Mouse (Mus musculus) kidney, embryonic 14.5 days (tissue): ENCODE results near the gene 4921524J17Rik. TPM values are rescaled to one million over a fixed set of nuclear protein-coding genes. Genes with fewer than 3 reads are reported as not detected.
A peak's percentile ranks its signal among the peaks of the same experiment; 100 is the strongest.

ENCODE experiments used
- ATAC-seq: fragments of 200-750 bp; cut with Nextera tagmentation; 2 replicates; pipeline ENCODE4 v1.8.0; 2017; ENCODE audit warnings: moderate number of reproducible peaks, mild to moderate bottlenecking, moderate TSS enrichment, moderate library complexity; ENCODE audit not compliant: low FRiP score, low TSS enrichment
- H3K27ac ChIP-seq: fragments of 300-500 bp; sonication (generic); 2 replicates; pipeline ENCODE4 v1.5.1; 2014; ENCODE audit warnings: low read depth, mild to moderate bottlenecking, low read length, moderate library complexity, mixed read lengths
- H3K27me3 ChIP-seq: fragments of 300-500 bp; sonication (generic); 2 replicates; pipeline ENCODE4 v1.6.1; 2014; ENCODE audit warnings: mild to moderate bottlenecking, low read length; ENCODE audit not compliant: control insufficient read depth, insufficient read depth
- H3K36me3 ChIP-seq: fragments of 300-500 bp; sonication (generic); 2 replicates; pipeline ENCODE4 v1.6.1; 2014; ENCODE audit warnings: low read length, mixed read lengths; ENCODE audit not compliant: control insufficient read depth, insufficient read depth
- H3K4me1 ChIP-seq: fragments of 300-500 bp; sonication (generic); 2 replicates; pipeline ENCODE4 v1.6.1; 2014; ENCODE audit warnings: low read length, mixed read lengths; ENCODE audit not compliant: control insufficient read depth, insufficient read depth
- H3K4me2 ChIP-seq: fragments of 300-500 bp; sonication (generic); replicated peaks from 2 replicates; pipeline ENCODE4 v1.6.1; 2014; ENCODE audit warnings: low read depth, mild to moderate bottlenecking, low read length
- H3K4me3 ChIP-seq: fragments of 300-500 bp; sonication (generic); 2 replicates; pipeline ENCODE4 v1.5.1; 2014; ENCODE audit warnings: mild to moderate bottlenecking, low read length
- H3K9ac ChIP-seq: fragments of 300-500 bp; sonication (generic); 2 replicates; pipeline ENCODE4 v1.6.1; 2014; ENCODE audit warnings: low read depth, mild to moderate bottlenecking, low read length, moderate library complexity
- H3K9me3 ChIP-seq: fragments of 300-500 bp; sonication (generic); 2 replicates; pipeline ENCODE4 v1.6.1; 2016; ENCODE audit warnings: low read length; ENCODE audit not compliant: control insufficient read depth
- WGBS: fragments of 180-500 bp; shearing (Covaris S2); extraction: QIAGEN DNeasy Blood & Tissue Kit; methylation state at CpG from one replicate; pipeline ENCODE4 v1.1.7; 2014; 5-methylcytosine and 5-hydroxymethylcytosine counted together
- polyA plus RNA-seq: library from polyadenylated mRNA; unstranded; fragments of >200 nt; fragmentation: Nextera tagmentation; extraction: Ambion mirVana; gene quantifications from 2 replicates; pipeline ENCODE4 v1.2.1, GENCODE M21; 2014

The 4921524J17Rik gene
- polyA plus RNA-seq, 1 experiment from 2014 or later = 42.9 TPM

DNA sequence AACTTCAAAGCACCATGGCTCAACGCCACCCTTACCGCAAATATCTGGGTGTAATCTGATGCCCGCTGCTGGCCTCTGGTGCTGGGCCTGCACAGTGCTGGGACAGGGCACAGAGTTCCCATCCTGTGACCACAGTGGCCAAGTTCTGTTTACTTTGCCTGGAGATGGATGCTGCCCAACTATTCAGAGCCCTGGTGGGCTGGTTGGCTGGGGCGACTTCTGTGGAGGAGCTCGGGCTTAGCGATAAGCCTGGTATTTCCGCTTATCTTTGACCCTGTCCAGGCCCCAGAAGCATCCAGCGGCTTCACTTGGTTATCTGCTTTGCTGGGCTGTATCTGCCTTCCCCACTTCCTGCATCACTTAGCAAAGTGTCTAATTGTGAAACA, 51.8 kb downstream of the 4921524J17Rik start:
- Histone ChIP-seq H3K27me3 (no peaks in the 10 kb centered on the region), H3K4me3 (no peak overlapping the region), H3K9me3 (no peaks in the 10 kb centered on the region), H3K4me2 (no peak overlapping the region), H3K4me1 (peaks cover 26% of the 10 kb centered on the region), H3K36me3 (no peaks in the 10 kb centered on the region), H3K27ac (peak overlapping the region; percentile 24; the same call in 1 of the 2 replicates), H3K9ac (no peak overlapping the region)
- peak; percentile 60; the same call in 1 of the 2 replicates for ATAC-seq
- 61% methylated on average over 8 of the region's 8 CpGs for WGBS

DNA sequence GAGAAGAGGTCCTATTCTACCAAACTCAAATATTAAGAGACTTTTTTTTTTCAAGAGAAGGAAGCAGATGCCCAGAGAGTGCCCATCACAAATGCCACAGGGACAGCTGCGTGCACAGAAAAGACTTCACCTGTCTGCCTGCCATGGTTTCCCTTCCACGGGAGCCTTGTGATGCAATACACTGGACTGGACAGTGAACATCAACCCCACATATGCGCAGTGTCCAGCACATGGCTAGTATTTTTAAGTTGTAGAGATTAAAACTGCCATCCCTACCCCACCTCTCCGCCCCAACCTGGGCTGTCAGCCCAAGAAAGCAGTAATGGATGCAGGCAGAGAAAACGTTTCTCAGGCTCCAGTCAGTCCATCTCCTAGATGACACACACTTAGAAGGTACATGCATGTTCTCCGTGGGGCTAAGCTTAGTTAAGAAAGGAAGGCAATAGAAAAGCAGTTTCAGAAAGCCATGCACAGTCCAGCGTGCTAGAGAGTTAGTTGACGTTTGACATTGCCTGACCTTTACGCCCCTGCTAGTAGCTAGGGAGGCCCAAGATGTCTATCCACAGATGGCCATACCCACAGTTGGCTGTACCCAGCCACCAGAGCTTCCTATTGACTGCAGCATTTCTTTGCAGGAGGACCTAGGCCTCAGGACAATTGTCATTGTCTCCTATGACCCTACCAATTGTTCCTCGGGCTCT, 52.4 kb downstream of the 4921524J17Rik start:
- no peak overlapping the region for H3K4me2 ChIP-seq
- H3K9ac ChIP-seq = no peak overlapping the region
- no peaks in the 10 kb centered on the region for H3K9me3 ChIP-seq
- 72% methylated on average over 10 of the region's 10 CpGs for WGBS
- no peaks in the 10 kb centered on the region for H3K27me3 ChIP-seq
- H3K27ac ChIP-seq = peak overlapping the region; percentile 24; the same call in 1 of the 2 replicates
- H3K4me3 ChIP-seq = no peak overlapping the region
- H3K36me3 ChIP-seq = no peaks in the 10 kb centered on the region
- peaks cover 26% of the 10 kb centered on the region for H3K4me1 ChIP-seq
- ATAC-seq = no peak

DNA sequence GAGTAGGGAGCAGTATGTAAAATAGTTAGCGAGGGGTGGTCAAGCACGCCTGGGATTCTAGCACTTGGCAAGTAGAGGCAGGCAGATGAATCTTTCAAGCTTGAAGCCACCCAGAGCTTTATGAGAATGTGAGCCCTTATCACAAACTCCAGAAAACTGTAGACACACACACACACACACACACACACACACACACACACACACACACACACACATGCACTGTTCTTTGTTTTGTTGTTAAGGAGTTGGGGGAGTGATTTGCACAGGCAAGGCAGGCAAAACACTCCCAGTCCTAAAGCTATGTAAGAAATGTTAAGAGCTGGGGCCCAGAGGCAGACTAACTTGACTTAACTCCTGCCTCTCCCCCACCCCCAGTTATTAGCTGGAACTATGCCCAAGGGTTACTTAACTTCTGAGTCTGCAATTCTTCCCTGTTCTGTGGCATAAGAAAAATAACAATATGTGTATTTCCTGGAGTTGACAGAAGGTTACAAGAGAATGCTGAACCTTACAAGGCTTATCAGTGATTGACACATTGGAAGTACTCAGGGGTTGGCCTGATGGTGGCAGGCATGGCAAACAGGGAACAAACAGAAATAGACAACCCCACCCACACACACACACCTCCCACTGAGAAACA, 53.4 kb downstream of the 4921524J17Rik start:
- WGBS = 25% methylated on average over 2 of the region's 2 CpGs
- H3K27me3 ChIP-seq = no peaks in the 10 kb centered on the region
- H3K9me3 ChIP-seq = no peaks in the 10 kb centered on the region
- no peak overlapping the region for H3K4me2 ChIP-seq
- H3K36me3 ChIP-seq = no peaks in the 10 kb centered on the region
- peaks cover 28% of the 10 kb centered on the region for H3K4me1 ChIP-seq
- peak overlapping the region; percentile 39; the same call in 1 of the 2 replicates for H3K27ac ChIP-seq
- peak; percentile 69 for ATAC-seq
- no peak overlapping the region for H3K4me3 ChIP-seq
- no peak overlapping the region for H3K9ac ChIP-seq

DNA sequence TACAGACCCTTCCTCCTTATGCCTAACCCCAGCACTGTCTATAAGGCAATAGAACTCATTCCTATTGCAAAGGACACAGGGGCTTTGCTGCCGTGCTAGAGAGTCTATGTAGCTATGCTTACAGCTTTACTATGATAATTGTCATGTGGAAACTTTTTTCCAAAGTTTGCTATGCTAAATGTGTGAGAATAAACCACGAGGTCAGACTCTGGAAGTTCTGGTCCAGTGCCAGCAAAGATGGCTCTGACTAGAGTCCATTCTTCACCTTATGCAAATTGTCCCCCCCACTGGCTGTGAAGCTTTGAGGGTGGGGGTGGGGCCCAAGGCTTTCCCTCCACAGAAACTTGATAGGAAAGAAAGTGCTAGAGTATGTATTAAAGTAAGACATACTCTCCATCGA, 56.1 kb downstream of the 4921524J17Rik start:
- Histone ChIP-seq H3K27ac (no peak overlapping the region), H3K9me3 (no peaks in the 10 kb centered on the region), H3K27me3 (no peaks in the 10 kb centered on the region), H3K4me2 (no peak overlapping the region), H3K4me3 (no peak overlapping the region), H3K4me1 (peaks cover 32% of the 10 kb centered on the region), H3K36me3 (no peaks in the 10 kb centered on the region), H3K9ac (no peak overlapping the region)
- 68% methylated on average over 3 of the region's 3 CpGs for WGBS
- no peak for ATAC-seq

DNA sequence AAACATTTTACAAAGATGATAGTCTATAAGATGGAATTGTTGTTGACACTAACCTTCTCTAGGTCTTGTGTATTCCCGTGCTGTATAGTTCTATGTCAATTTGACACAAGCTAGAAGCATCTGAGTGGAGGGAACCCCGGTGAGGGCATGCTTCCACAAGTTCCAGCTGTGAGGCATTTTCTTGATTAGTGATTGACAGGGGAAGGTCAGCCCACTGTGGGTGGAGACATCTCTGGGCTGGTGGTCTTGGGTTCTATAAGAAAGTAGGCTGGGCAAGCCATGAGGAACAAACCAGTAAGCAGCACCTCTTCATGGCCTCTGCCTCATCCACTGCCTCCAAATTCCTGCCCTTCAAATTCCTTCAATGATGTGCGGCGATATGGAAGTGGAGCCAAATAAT, 58.3 kb downstream of the 4921524J17Rik start:
- no peak overlapping the region for H3K27ac ChIP-seq
- no peaks in the 10 kb centered on the region for H3K36me3 ChIP-seq
- 63% methylated on average over 4 of the region's 4 CpGs for WGBS
- no peak overlapping the region for H3K4me3 ChIP-seq
- H3K27me3 ChIP-seq = no peaks in the 10 kb centered on the region
- ATAC-seq = no peak
- H3K9ac ChIP-seq = no peak overlapping the region
- H3K4me1 ChIP-seq = peaks cover 12% of the 10 kb centered on the region
- no peak overlapping the region for H3K4me2 ChIP-seq
- no peaks in the 10 kb centered on the region for H3K9me3 ChIP-seq

DNA sequence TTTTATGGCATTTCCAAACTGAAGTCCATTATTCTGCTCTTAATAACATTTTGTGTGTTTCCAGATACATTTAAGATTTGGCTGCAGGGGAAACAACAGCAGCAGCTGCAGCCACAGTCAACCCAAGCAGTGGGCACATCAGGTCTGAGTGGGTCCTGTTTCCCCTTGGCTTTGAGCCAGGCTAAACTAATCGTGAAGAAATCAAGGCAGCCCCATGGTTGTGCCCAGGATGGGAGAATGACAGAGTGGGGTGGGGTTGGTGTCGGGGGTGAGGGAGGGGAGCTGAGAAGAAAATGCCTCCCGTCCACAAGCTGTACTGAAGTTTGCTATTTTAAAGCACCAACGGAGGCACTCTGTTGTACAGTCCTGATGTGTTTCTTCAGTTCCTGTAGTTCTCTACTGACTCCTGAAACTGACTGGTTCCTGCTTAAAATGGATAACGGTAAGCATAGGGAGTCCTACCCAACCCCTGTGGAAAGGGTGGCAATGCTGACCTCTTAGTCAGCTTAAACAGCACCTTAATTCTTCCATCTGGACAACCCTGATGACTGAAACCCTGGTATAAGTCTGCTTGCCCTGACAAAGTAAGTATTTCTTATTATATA, 59.1 kb downstream of the 4921524J17Rik start:
- no peaks in the 10 kb centered on the region for H3K27me3 ChIP-seq
- H3K9ac ChIP-seq = no peak overlapping the region; the same call in 1 of the 2 replicates
- no peaks in the 10 kb centered on the region for H3K9me3 ChIP-seq
- H3K27ac ChIP-seq = no peak overlapping the region
- WGBS = 56% methylated on average over 5 of the region's 5 CpGs
- no peak for ATAC-seq
- no peak overlapping the region for H3K4me2 ChIP-seq
- no peak overlapping the region for H3K4me3 ChIP-seq
- no peaks in the 10 kb centered on the region for H3K36me3 ChIP-seq
- H3K4me1 ChIP-seq = peaks cover 7% of the 10 kb centered on the region

DNA sequence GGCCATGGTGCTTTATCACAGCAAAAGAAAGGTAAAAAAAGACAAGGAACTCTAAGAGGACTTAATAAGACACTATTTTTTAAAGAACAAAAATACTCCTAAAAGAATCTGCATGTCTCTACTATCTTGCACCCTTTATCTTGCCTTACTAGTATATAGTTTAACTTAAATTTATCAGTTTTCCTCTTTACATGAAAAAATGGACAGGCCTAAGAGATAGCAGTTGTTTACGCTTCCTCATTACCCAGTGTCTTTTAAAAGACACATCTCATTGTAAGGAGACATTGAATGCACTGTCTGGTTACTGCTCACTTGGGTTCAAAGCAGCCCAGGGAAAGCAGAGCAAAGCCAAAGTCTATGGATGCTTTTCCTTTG, 60.2 kb downstream of the 4921524J17Rik start:
- Histone ChIP-seq H3K36me3 (no peaks in the 10 kb centered on the region), H3K4me1 (peaks cover 10% of the 10 kb centered on the region), H3K4me3 (no peak overlapping the region), H3K4me2 (no peak overlapping the region), H3K27ac (no peak overlapping the region), H3K9me3 (no peaks in the 10 kb centered on the region), H3K27me3 (no peaks in the 10 kb centered on the region), H3K9ac (no peak overlapping the region)
- ATAC-seq = no peak
- 92% methylated on average over 1 of the region's 1 CpGs for WGBS

DNA sequence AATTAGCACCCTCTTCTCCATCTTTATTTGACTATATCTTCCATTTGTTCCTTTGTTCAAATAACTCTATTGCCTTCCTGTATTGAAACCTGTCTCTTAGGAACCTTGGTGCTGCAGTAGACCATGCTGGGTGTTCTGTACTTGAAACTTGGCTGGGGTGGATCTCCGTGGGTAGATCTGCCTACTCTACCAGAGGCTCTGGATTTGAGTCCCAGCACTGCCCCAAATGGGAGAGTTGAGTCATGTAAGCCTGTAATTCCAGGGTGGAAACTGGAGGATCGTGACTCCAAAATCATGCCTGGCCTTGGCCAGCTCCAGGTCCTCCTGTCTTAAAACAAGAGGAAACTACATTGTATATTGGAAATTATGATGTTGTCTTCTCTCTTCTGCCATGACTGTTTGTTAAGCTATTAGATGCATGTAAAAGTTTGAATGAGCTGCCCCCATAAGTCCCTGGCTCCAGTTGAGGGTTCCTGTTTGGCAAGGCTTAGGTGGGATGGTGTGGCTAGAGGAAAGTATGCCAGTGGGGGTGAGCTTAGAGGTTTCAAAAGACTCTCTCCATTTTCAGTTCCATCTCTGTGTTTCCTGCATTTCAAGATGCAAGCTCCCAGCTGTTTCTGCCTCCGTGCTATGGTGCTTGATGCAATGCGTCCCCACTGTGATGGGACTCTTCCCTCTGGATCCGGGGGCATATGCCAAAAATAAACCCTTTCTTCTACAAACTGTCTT, 60.7 kb downstream of the 4921524J17Rik start:
- H3K36me3 ChIP-seq = no peaks in the 10 kb centered on the region
- H3K4me1 ChIP-seq = peaks cover 10% of the 10 kb centered on the region
- H3K27ac ChIP-seq = no peak overlapping the region
- H3K9ac ChIP-seq = no peak overlapping the region
- no peak overlapping the region for H3K4me3 ChIP-seq
- H3K4me2 ChIP-seq = no peak overlapping the region
- no peak for ATAC-seq
- H3K27me3 ChIP-seq = no peaks in the 10 kb centered on the region
- 73% methylated on average over 5 of the region's 5 CpGs for WGBS
- no peaks in the 10 kb centered on the region for H3K9me3 ChIP-seq
